Mouse (Mus musculus) adrenal gland, adult 8-10 months (tissue): ENCODE results near the gene Flnb. TPM values are rescaled to one million over a fixed set of nuclear protein-coding genes. Genes with fewer than 3 reads are reported as not detected.

ENCODE experiments used
- DNase-seq: peaks from one replicate; pipeline ENCODE4 v3.0.0; 2022
- total RNA-seq, 4 experiments: library from RNA; stranded (reverse); gene quantifications; 2 replicates each; pipeline ENCODE4 v1.2.4; 2022

Gene Flnb
- total RNA-seq, 4 experiments from 2014 or later, result 54.5 to 77.3 (median 65.8) TPM

DNA sequence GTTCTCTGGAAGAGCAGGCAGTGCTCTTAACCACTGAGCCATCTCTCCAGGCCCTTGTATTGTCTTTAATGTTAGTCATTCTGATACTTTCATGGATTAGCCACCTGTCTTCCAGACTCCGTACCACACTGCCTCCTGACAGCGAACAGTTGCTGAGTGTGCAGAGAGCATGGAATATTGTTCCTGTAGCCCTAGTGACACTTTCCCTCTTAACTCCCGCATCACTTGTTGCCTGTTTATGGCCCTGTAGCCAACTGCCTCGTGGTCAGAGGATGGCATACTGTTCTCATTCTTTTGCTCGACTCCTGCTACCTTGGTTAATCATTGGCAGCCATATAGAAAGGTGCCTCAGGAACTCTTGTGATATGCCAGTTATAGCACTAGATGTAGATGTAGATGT is 45.4 kb downstream of the Flnb start:
- DNase-seq, result no peak

DNA sequence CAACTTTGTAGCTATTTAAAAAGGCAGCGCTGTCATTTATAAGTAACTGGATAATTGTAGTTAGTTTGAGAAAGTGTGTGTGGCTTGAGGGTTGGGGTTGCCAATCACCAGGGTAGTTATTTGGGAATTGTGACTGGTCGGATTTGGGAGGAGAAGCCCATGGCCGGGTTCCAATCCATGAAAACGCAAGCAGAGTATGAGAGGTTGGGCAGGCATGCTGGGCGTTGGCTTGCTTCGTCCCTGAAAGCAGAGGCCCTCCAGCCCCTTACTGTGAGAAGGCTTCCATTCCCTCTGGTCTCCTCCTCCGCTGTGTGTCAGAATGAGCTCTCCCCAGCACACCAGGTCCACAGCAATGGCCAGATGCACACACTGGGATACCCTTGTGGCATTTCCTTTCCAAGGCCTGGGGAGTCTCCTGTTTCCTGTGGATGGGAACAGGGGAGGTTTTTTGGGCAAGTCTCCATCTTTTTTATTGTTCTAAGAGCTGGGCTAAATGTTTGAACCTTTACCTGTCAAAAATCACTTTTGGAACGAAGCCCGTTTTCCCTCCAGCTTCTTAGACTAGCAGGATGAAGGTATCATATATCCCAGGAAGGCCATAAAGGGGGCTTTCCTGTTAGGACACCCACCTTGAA is 46.2 kb downstream of the Flnb start:
- DNase-seq, result no peak

DNA sequence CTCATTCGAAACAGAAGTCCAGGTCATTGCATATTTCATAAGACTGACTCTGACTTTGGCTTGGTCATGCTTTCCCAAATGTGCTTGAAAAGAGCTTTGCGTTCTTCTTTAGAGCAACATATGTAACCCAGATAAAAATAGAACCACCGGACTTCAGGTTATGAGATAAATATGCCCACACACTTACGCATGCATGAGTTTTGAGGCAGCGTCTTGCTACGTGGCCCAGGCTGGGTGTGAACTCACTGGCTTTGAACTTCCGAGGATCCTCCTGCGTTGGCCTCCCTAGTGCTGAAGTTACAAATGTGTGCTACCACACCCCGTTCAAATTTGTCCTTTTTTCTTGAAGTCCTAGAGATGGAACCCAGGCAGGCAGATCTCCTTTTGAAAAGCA is 46.7 kb downstream of the Flnb start:
- DNase-seq, result no peak

DNA sequence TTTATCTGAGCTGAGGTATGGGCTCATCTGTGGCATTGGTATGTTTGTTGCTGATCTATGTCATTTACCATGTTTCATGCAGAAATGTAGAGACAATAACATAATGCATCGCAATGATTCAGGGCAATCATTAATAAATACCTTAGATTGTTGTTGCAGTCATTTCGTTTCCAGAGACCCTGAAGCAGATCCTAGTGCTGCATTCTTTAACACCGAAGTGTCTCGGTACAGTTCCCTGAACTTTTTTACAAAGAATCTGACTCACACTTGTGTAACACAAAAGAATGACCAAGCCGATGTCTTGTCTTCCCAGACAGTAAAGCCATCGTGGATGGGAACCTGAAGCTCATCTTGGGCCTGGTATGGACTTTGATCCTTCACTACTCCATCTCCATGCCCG is 49.5 kb downstream of the Flnb start:
- DNase-seq, result no peak

DNA sequence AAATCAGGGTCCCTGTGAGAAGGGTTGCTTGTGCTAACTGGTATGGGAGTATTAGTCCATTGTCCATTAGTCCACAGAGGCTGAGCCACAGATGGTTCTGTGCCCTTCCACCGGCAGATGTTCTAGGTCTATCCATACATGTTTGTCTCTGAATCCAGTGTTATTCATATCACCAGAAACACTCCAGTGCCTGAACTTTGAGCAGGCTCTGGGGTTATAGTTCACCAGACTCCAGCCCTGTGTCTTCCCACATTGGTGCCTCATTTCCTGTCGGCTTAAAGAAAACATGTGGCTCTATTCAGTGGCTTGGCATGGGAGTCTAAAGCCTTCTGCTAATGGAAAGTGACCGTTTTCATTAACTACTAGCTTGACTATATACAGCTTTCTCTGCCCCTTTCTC is 50.1 kb downstream of the Flnb start:
- no peak for DNase-seq

DNA sequence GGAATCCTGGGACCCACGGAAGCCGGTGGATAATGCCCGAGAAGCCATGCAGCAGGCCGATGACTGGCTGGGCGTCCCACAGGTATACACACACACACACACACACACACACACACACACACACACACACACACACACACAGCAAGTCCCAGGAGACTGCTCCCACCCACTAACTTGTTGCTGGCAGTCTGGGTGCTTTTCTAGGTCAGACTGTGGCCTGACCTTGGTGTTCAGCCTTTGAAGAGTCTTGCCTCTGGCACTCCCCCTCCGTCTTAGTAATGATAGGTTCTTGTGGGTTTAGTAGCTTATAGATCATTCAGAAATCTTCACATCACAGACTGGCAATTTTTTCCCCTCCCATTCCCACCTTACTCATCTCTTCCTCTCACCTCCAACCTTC is 52.0 kb downstream of the Flnb start:
- peak; percentile 44 for DNase-seq

DNA sequence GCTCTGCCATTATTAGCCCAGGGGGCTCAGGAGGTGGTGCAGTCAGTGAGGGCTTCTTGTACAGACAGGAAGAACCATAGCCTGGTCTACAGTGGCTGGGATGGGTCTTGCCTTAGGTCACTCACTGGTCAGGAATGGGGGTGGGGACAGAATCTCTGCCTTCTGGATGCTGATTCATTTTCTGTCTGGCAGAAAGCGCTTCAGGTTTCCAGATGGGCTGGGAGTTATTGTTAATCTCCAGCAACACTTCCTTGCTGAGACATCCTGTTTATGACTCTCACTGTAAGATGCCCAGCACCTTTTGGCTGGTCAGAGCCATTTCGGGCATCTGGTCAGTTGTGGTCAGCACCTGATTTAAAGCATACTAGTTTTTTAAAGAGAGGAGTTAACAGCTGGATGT is 55.8 kb downstream of the Flnb start:
- no peak for DNase-seq

DNA sequence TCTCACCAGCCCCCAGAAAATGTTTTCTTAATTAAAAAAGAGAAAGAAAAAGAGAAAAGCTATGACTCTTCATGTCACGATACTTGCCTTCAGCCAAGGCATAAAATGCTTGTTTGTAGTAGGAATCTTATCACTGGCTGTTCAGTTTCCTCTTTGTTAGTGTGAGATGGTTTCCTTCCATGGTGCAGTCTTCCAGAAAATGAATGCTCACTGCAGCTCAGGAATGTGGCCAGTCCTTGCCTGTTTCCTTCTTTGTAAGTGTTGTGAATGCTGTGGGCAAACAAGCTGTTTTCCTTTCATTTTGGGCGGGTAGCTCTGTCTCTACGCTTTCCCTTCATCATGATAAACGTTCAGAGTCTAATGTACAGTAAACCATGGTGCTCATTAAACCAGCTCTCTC is 56.7 kb downstream of the Flnb start:
- DNase-seq, result no peak

DNA sequence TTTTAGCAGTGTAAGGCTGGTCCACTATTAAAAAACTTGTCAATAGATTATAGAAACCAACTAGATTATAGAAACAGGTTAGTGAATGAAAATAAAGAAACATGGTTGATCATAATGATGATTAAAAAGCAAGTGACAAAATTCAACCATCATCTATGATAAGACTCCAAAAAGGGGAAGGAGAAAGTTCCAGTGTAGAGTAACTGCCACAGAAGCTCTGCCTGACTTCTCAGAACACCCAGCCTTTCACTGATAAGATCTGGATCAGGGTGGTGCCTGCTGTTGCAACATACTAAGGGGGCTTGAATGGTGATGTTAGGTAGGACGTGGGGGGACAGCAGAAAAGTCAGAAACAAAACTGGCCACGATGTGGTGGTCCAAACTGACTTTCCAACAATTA is 60.2 kb downstream of the Flnb start:
- DNase-seq, result no peak

DNA sequence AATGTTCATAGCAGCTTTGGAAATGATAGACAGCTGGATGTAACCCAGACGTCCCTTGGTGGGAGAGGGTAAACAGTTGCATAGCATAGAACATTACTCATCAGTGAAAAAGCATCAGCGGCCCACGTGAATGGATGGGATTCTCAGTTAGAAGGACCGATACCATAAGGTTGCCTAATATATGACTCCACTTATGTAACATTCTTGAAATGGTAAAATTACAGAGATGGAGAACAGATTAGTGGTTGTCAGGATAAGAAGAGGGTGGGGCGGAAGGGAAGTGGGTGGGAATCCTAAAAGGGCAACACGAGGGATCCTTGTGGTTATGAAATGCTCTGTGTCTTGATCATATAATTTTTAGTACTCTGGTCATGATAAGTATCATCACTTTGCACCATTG is 62.6 kb downstream of the Flnb start:
- no peak for DNase-seq

DNA sequence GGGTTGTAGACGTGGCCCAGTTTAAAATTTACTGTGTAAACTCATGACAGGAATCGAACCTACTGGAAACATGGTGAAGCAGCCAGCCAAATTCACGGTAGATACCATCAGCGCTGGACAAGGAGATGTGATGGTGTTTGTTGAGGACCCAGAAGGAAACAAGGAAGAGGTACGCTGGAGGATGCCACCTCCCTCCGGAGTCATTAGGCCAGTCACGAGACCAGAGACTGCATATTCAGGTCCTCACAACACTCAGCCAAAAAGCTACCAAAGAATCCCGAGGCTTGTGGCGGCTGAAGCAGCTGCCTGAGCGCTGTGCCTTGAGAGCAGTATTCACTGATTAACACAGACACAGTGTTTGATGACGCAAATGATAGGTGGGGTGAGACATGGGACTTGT is 63.8 kb downstream of the Flnb start:
- no peak for DNase-seq

DNA sequence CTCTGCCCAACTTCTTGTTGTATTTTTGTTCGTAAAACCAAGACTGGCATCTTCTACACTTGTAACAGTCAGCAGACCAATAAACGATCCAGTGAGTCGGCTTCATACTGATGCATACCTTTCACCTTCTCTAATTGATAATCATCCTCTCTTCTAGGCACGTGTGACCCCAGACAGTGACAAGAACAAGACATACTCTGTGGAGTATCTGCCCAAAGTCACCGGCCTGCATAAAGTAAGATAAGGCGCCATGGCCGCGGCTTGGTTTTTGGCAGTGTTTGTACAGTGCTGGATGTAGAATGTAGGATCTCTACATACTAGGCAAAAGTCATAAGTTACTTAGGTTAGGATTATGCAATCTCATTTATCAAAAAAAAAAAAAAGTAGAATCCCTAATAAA is 64.3 kb downstream of the Flnb start:
- DNase-seq, result no peak

DNA sequence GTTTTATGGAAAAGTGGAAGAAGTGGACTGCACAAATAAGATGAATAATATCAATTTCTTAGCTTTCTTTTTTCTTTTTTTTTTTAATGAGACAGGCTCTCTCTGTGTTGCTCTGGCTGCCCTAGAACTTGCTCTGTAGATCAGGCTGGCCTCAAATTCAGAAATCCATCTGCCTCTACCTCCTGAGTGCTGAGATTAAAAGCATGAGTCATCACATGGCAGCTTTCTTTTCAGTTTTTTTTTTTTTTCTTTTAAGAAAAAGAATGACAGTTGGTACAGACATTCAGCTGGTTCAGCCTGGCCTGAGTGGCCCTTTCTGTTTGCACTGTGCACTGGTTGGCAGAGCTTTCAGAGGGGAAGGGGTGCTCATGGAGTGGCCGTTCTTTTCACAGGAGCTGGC is 66.4 kb downstream of the Flnb start:
- DNase-seq, result no peak

DNA sequence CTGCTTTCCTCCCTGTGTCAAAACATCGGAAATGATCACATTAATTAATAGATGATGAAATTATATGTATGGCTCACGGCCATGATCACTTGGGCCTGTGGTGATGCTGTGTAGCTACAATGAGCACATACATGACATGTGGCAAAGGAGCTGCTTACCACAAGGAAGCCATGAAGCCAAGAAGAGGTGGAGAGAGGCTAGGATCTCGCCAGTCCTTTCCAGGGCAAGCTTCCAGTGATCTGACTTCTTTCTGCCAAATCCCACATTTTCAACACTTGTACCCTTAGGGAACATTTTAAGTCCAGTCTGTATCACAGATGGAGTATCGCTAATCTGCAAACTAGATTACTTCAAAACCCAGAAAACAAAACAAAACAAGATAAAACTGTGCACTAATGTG is 67.1 kb downstream of the Flnb start:
- DNase-seq, result no peak

DNA sequence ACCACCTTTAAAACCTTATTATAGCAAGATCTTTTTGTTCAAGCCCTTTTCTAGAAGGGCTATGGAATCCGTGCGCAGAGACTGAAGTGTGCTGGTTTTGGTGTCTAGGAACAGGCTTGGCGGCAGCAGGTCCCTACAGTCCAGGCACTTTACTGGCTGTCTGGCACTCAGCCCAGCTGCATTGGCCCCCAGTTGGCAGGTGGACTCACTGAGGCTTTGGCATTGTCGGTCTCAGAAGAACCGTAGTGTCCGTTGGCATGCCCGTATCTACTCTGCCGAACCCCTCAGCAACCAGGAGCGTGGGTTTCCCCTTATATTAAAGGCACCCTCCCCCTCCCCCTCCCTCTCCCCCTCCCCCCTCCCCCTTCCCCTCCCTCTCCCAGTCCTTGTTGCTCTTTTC is 67.8 kb downstream of the Flnb start:
- DNase-seq, result no peak

DNA sequence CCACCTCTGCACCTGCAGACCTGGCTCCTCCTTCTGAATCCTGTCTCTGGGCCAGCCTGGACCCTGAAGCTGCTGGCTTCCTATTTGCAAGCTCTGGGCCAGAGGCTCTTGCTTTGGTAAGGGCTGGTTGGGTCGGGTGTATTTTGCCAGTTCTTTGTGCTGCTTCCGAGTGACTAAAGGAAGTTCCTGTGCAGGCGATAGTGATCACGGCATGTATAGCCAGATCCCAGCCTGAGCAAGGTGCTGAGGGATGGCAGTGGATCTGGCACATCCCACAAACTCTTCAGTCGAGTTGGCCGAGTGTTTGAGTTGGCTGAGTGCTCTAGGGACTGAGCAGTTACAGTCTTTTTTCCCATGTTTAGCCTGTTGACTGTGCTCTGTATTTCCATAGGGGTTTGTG is 68.3 kb downstream of the Flnb start:
- no peak for DNase-seq

DNA sequence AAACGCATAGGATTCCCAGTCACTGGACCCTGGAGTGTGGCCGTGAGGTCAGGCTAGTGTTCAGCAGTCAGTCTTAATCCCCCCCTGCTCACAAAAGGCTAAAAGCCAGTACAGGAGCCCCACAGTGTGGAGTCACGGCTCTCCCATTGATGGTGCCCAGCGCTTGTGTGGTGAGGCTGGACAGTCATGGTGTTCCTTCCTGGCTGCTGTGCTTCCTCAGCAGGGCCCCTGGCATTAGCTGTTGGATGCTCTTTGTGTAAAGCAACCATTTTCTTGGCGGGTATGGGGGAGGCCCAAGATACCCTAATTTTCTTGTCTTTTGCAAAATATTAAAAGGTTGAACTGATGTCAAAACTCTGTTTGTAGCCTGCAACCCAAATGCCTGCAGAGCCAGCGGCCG is 69.4 kb downstream of the Flnb start:
- DNase-seq, result no peak

DNA sequence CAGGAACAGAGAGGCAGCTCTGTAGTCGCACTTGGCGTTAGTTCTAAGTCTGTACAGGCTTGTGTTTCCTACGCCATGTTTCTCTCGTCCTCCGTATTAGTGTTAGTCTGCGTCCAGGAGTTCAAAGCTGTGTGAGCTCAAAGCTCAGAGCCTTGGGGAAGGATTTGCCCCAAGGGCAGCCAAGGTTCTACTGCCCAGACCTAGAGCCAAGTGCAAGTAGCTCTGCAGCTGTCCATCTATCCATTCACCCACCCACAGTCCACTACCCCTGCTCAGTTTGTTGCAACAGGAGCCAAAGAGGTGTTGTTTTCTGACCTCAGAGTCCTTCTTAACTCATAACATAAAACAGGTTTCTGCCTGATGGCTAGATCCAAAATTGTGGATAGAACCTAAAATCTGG is 70.5 kb downstream of the Flnb start:
- no peak for DNase-seq

DNA sequence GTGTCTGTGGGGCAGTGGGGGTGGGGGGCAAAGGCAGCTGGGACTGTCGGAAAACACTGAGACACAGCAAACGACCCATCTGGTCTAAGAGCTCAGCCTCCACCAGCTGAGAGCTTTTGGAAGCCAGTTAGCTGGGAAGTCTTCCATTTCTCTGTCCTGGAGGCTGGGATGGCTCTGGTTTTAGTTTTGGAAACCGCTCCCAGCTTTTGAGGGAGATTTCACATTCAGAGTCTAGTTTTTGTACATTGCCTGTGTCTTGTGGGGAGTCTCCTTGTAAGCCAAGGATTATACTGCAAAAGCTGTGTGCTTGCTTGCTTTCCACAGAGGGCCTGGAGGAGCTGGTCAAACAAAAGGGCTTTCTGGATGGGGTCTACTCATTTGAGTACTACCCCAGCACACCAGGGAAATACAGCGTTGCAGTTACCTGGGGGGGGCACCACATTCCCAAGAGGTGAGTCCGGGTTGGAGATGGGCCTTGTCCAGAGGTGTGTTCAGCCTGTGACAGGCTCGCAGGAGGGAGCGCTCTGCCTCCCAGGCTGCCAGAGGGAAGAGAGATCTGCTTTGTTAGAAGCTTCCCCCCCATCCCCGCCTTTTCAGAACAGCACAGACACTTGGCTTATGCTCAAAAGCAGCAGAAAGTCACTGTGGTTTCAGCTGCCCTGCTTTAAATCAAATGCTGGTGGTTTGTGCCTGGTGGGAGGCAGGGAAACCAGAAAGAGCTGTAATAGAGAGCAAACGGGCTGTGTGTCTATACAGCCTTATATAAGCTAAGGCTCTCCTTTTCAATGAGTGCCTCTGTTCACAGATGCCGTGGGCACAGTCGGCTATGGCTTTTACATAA is 71.3 kb downstream of the Flnb start:
- peak; percentile 24 for DNase-seq

DNA sequence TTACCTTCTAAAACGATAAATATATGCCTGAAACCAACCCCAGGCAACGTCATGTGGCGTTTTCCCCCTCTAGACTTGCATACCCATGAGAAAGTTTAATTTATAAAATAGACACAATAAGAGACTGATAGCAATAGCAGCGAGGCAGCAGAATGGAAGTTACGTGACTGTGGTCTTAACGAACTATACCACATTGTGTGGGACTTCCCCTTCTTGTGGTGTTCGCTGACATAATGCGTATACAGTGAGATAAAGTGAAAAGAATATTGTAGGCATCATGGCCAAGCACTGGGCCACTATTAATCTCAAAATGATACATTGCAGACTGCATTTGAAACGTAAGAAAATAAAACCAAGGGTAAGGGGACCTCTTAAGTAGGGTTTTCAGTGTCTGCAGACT is 72.1 kb downstream of the Flnb start:
- DNase-seq, result no peak

DNA sequence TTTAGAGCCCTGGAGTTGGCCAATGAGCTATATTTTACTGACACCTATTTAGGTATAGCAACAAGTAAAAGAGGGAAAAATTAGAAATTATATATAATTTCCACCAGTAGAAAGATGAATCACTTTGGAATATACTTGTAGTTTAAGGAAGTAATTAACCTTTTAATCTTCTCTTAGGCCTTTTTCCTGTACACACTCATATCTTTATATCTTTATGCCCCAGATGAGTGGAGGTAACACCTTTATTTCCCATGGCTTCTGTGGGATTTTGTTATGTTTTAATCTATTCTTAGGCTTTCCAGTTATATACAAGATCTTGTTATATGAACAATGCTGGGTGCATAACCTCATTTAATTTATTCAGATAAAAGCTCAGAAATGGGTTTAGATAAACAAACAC is 73.6 kb downstream of the Flnb start:
- no peak for DNase-seq

DNA sequence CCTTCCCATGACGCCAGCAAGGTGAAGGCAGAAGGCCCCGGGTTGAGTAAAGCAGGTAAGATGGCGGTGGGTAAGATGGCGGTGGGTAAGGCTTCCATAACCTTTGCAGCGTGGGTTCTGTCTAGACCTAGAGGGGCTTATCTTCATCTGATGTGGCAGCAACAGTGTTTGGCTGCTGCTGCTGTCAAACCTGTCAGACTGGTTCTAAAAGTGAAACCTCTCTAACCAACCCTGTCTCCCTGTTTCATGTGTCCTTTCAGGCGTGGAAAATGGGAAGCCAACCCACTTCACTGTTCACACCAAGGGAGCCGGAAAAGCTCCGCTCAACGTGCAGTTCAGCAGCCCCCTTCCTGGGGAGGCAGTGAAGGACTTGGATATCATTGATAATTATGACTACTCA is 78.4 kb downstream of the Flnb start:
- DNase-seq, result no peak

DNA sequence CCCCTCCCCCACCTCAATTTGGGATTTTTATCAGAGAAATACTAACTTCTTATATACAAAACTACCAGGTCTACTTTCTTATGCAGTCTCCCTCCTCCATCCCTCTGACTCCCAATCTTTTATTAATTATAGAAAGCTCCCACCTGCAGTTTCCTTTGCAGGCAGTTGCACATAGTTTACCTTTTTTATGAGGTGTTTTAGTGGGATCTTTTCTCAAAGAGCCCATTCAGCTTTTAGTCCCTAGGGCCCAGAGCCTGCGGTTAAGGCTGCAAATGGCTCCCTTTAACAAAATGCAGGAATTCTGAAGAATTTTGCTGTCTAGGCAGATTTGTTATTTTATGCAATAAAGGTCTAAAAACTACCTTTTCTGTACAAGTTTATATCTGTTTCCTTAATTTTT is 78.9 kb downstream of the Flnb start:
- DNase-seq, result no peak

DNA sequence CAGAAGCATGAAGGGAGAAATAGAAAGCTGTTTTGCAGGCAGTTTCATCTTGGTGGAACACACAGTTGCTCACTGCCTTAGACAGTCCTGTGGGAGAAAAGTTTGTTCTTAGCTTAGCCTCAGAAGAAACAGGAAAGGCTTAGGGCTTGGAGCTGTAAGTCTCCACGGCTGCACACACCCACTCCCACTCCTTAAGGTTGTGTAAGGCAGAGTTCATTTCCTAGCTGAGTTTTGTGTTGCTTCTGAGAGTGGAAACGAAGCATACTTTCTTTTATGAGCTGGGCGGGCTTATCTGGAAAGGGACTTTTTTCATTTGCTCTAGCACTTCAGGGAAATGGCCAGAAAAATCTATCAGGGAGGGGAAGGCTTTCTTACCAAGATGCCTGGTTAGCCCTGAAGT is 82.2 kb downstream of the Flnb start:
- DNase-seq, result no peak
